Mouse (Mus musculus) G1E (cell line): ENCODE data around the gene Slc50a1. TPM values are rescaled to one million over a fixed set of nuclear protein-coding genes. Genes with fewer than 3 reads are reported as not detected.

Source experiments
- ATAC-seq: 2 replicates; pipeline ENCODE4 v1.8.0; 2016; ENCODE audit warnings: mild to moderate bottlenecking; ENCODE audit not compliant: insufficient number of reproducible peaks, poor library complexity, low FRiP score, severe bottlenecking; ENCODE audit errors: extremely low read depth
- DNase-seq: peaks from one replicate; pipeline ENCODE4 v3.0.0; 2012; ENCODE audit warnings: low spot score
- H3K27me3 ChIP-seq: 2 replicates; pipeline ENCODE4 v1.6.1; 2012; ENCODE audit warnings: mild to moderate bottlenecking, low read length, inconsistent platforms; ENCODE audit not compliant: insufficient read depth
- H3K36me3 ChIP-seq: replicated peaks from 2 replicates; pipeline ENCODE3; 2012; ENCODE audit warnings: mild to moderate bottlenecking, inconsistent platforms
- H3K4me1 ChIP-seq: 2 replicates; pipeline ENCODE4 v1.6.1; 2012; ENCODE audit warnings: low read depth, low read length, inconsistent platforms, mixed read lengths; ENCODE audit not compliant: insufficient read depth
- H3K4me3 ChIP-seq: 2 replicates; pipeline ENCODE4 v1.5.1; 2012; ENCODE audit warnings: low read depth, mild to moderate bottlenecking, inconsistent platforms, low read length, moderate library complexity, mixed read lengths
- H3K9me3 ChIP-seq: replicated peaks from 2 replicates; pipeline ENCODE4 v1.6.1; 2012; ENCODE audit warnings: inconsistent platforms
- CTCF ChIP-seq: IDR thresholded peaks from 2 replicates; pipeline ENCODE4 v1.5.1; 2012; ENCODE audit warnings: low read depth, low read length, inconsistent platforms, mixed read lengths
- GATA1 ChIP-seq: IDR thresholded peaks from 2 replicates; pipeline ENCODE4 v1.6.1; 2012; ENCODE audit warnings: borderline replicate concordance, low read length, inconsistent platforms, mixed read lengths
- GATA2 ChIP-seq: IDR thresholded peaks from 2 replicates; pipeline ENCODE4 v1.6.1; 2012; ENCODE audit warnings: low read depth, low read length, inconsistent platforms, borderline replicate concordance
- POLR2AphosphoS5 ChIP-seq: IDR thresholded peaks from 2 replicates; pipeline ENCODE4 v1.6.1; 2012; ENCODE audit warnings: low read depth, low read length, inconsistent platforms; ENCODE audit not compliant: insufficient replicate concordance
- TAL1 ChIP-seq: conservative IDR thresholded peaks from 2 replicates; pipeline ENCODE4 v1.6.1; 2012; ENCODE audit warnings: low read depth, low read length, inconsistent platforms, mixed read lengths
- polyA plus RNA-seq: library from polyadenylated mRNA; stranded (reverse); fragments of >175 nt; gene quantifications from 2 replicates; pipeline ENCODE4 v1.2.3, GENCODE M21; 2012
- total RNA-seq, 2 experiments: library from RNA; stranded (forward) in 1 of 2; stranded (reverse) in 1 of 2; fragments of 200-1000 nt in 1 of 2; fragments of >200 nt in 1 of 2; fragmentation: Nextera tagmentation in 1 of 2; gene quantifications; 2 replicates each; pipeline ENCODE4 v1.2.3; 2014 to 2017

Gene Slc50a1
- total and polyA plus RNA-seq, 3 experiments = 0.66 TPM; not detected in 2

DNA sequence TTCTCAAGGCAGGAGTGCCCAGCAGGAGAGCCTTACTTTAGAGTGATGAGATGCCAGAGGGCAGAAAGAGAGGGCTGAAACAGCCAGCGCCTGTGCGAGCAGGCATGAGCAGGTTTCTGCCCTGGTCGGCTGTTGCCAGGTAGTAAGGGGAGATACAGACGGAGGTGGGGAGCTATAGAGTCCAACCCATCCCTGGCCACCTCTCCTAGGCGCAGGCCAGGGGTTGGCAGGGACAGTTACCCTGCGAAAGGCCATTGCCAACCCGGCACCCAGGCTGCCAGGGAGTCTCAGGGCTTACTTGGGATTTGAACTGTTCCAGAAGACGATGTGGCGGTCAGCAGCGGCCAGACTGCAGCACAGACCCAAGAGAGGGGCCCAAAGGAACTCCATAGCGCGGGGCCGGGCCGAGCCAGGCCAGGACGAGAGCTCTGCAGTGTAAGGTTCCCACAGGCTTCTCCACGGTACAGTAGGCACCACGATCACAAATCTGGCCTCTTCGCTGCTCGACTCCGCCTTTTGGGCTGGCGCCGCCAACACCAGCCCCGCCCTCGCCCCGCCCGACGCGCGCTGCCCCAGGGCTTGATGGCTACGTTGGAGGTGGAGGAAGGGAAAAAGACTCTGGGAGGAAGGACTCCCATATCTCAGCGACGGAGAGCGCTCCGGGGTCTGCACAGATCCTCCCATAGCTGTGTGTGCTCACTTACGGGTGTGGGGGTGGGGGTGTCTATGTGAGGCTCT is 9.0 kb upstream of the Slc50a1 start:
- H3K4me3 ChIP-seq = no peak overlapping the region
- H3K27me3 ChIP-seq = peaks cover 66% of the 10 kb centered on the region
- no peak for DNase-seq
- no peak for TF ChIP-seq TAL1
- TF ChIP-seq POLR2AphosphoS5 = no peak
- TF ChIP-seq CTCF = no peak
- no peak for TF ChIP-seq GATA1
- no peak for TF ChIP-seq GATA2
- no peak for ATAC-seq
- H3K9me3 ChIP-seq = no peaks in the 10 kb centered on the region
- no peaks in the 10 kb centered on the region for H3K36me3 ChIP-seq
- H3K4me1 ChIP-seq = peaks cover 3% of the 10 kb centered on the region; the same call in 1 of the 2 replicates

- no peak overlapping the region for H3K4me3 ChIP-seq
- no peaks in the 10 kb centered on the region for H3K36me3 ChIP-seq
- DNase-seq (no peak), ATAC-seq (no peak)
- peaks cover 3% of the 10 kb centered on the region; the same call in 1 of the 2 replicates for H3K4me1 ChIP-seq
- TF ChIP-seq GATA1 (no peak), CTCF (no peak), GATA2 (no peak), TAL1 (no peak), POLR2AphosphoS5 (no peak)
- H3K9me3 ChIP-seq = no peaks in the 10 kb centered on the region
- H3K27me3 ChIP-seq = peaks cover 60% of the 10 kb centered on the region
Measured at GRCm38 (mm10) chr3:89278643-89279042, 8.3 kb upstream of the Slc50a1 start.

GRCm38 (mm10) chr3:89278107-89278506 is 7.7 kb upstream of the Slc50a1 start:
- Histone ChIP-seq H3K4me3 (no peak overlapping the region), H3K27me3 (peaks cover 59% of the 10 kb centered on the region), H3K36me3 (no peaks in the 10 kb centered on the region), H3K4me1 (peaks cover 3% of the 10 kb centered on the region; the same call in 1 of the 2 replicates), H3K9me3 (no peaks in the 10 kb centered on the region)
- no peak for DNase-seq
- TF ChIP-seq TAL1 = no peak
- TF ChIP-seq POLR2AphosphoS5 = no peak
- TF ChIP-seq CTCF = no peak
- no peak for TF ChIP-seq GATA1
- no peak for TF ChIP-seq GATA2
- ATAC-seq = no peak

- DNase-seq = no peak
- TF ChIP-seq GATA2 (no peak), CTCF (no peak), GATA1 (no peak), TAL1 (no peak), POLR2AphosphoS5 (no peak)
- no peak for ATAC-seq
- no peaks in the 10 kb centered on the region for H3K36me3 ChIP-seq
- H3K4me3 ChIP-seq = no peak overlapping the region
- peaks cover 61% of the 10 kb centered on the region for H3K27me3 ChIP-seq
- peaks cover 3% of the 10 kb centered on the region; the same call in 1 of the 2 replicates for H3K4me1 ChIP-seq
- H3K9me3 ChIP-seq = no peaks in the 10 kb centered on the region
Measured at GRCm38 (mm10) chr3:89277281-89278021, 7.1 kb upstream of the Slc50a1 start.

DNA sequence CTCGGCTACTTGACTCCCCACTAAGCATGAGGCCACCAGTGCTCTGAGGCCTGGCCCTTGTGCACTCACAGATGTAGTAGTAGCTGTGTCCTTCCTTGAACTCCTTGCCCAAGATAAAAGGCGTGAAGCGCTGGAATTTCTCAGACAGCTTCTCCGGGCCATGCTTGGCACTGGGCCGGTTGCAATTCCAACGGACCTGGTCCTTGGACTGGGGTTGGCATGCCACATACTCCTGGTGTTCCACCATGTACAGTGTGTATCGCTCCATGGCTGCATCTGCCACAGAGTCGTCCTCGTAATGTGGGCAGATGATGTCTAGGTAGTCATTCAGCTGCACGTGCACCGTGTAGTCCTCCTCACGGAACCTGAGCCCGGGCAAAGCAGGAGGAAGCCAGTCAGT is 5.7 kb upstream of the Slc50a1 start:
- ATAC-seq (no peak), DNase-seq (no peak)
- Histone ChIP-seq H3K36me3 (no peaks in the 10 kb centered on the region), H3K4me3 (no peak overlapping the region), H3K27me3 (peaks cover 58% of the 10 kb centered on the region), H3K9me3 (no peaks in the 10 kb centered on the region), H3K4me1 (peaks cover 3% of the 10 kb centered on the region; the same call in 1 of the 2 replicates)
- no peak for TF ChIP-seq POLR2AphosphoS5
- TF ChIP-seq CTCF = no peak
- TF ChIP-seq GATA1 = no peak
- no peak for TF ChIP-seq GATA2
- no peak for TF ChIP-seq TAL1

DNA sequence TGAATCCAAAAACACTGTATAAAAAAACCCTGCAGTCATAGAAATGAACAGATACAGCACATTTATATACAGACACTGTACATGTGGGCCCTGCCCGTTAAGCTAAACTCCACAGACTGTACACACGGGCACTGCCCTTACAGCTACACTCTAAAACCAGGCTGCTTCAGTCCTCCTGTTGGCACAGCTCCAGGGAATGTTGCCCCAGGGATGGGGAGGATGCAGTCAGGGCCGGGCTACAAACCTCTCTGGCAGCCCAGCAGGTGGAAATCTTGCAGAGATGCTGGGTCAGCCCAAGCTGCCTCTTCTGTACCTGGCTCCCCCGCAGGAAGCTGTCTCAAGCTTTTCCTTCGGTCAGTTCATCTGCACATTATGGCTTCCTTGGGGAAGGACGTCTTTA is 1.4 kb upstream of the Slc50a1 start:
- DNase-seq (no peak), ATAC-seq (no peak)
- Histone ChIP-seq H3K9me3 (no peaks in the 10 kb centered on the region), H3K4me1 (peaks cover 3% of the 10 kb centered on the region; the same call in 1 of the 2 replicates), H3K4me3 (no peak overlapping the region), H3K36me3 (peaks cover 12% of the 10 kb centered on the region), H3K27me3 (peaks cover 25% of the 10 kb centered on the region)
- TF ChIP-seq GATA1 = no peak
